ENCODE assay signal across 12 mouse cellular contexts in genomic region chr10:66879071-66879470, GRCm38 (mm10).
DNase-seq lines count a peak whose midpoint lies in the region.
"Had no signal": no experiment of that assay in that cellular context is flagged by ENCODE, and none has a peak within 500 bp of the region (broad histone marks: within the 10 kb centered on the region; RNA-seq: fewer than 3 reads in every experiment).

No protein-coding gene starts in this region.

- peak; percentile 23 for DNase-seq in gastrocnemius, adult 18-20 months (ENCODE audit: low spot score)
- no peak for DNase-seq in gastrocnemius, postnatal 10 days
- peak; percentile 26 for DNase-seq in layer of hippocampus, adult 11-12 months (ENCODE audit: low spot score)
- no peak for DNase-seq in layer of hippocampus, adult 9-10 months (ENCODE audit: low spot score)
- peak; percentile 56 for DNase-seq in fibroblast of lung, adult 2 months (ENCODE audit: low read depth)
- peak; percentile 29 to 60 for DNase-seq in layer of hippocampus, postnatal 14 days (ENCODE audit: low spot score in 2 of 2)
- no peak for DNase-seq in adrenal gland, postnatal 4 days (ENCODE audit: low spot score in 2 of 2)
- no peak for DNase-seq in T-cell, adult 2 months (ENCODE audit: low spot score)
- DNase-seq: adrenal gland, postnatal 14 days; B cell, adult 2 months; cerebellum, adult 9-11 months; thymus, postnatal 25 days had no signal

Comparison
In these comparisons a context has a peak if more than half of its experiments do, and no peak if none do; other contexts are left out.
1. DNase-seq: peak in gastrocnemius, adult 18-20 months (single experiment), layer of hippocampus, adult 11-12 months (single experiment), fibroblast of lung, adult 2 months (single experiment) and layer of hippocampus, postnatal 14 days (2 of 2); none in gastrocnemius, postnatal 10 days (single experiment), layer of hippocampus, adult 9-10 months (single experiment), adrenal gland, postnatal 4 days (0 of 2) and T-cell, adult 2 months (single experiment).